Mouse (Mus musculus) cerebellum, adult 8-10 months (tissue): ENCODE results near the gene Epha4.

Experiments
- DNase-seq: peaks from one replicate; pipeline ENCODE4 v3.0.0; 2022

Gene Epha4

GRCm38 (mm10) chr1:77512059-77512407 lies 2.9 kb downstream of the Epha4 start:
- no peak for DNase-seq

GRCm38 (mm10) chr1:77511372-77512058 lies 3.4 kb downstream of the Epha4 start:
- DNase-seq: no peak

GRCm38 (mm10) chr1:77510623-77511022 lies 4.3 kb downstream of the Epha4 start:
- no peak for DNase-seq

GRCm38 (mm10) chr1:77506856-77507200 lies 8.1 kb downstream of the Epha4 start:
- DNase-seq: no peak

- no peak for DNase-seq
These were observed 8.6 kb downstream of the Epha4 start for GRCm38 (mm10) chr1:77506038-77506855.

- DNase-seq: no peak
These were observed 9.6 kb downstream of the Epha4 start for GRCm38 (mm10) chr1:77505263-77505662.

- DNase-seq: no peak
These were observed 10.1 kb downstream of the Epha4 start for GRCm38 (mm10) chr1:77504813-77505212.

GRCm38 (mm10) chr1:77503711-77504181 lies 11.1 kb downstream of the Epha4 start:
- DNase-seq: no peak

GRCm38 (mm10) chr1:77502554-77503119 lies 12.3 kb downstream of the Epha4 start:
- no peak for DNase-seq

- no peak for DNase-seq
These were observed 13.4 kb downstream of the Epha4 start for GRCm38 (mm10) chr1:77501363-77501933.

- DNase-seq: no peak
These were observed 17.4 kb downstream of the Epha4 start for GRCm38 (mm10) chr1:77497506-77497905.

GRCm38 (mm10) chr1:77496468-77497181 lies 18.3 kb downstream of the Epha4 start:
- no peak for DNase-seq

- no peak for DNase-seq
These were observed 19.1 kb downstream of the Epha4 start for GRCm38 (mm10) chr1:77495790-77496158.

GRCm38 (mm10) chr1:77495030-77495789 lies 19.7 kb downstream of the Epha4 start:
- no peak for DNase-seq

- no peak for DNase-seq
These were observed 20.9 kb downstream of the Epha4 start for GRCm38 (mm10) chr1:77493841-77494635.

- no peak for DNase-seq
These were observed 24.7 kb downstream of the Epha4 start for GRCm38 (mm10) chr1:77490166-77490565.

GRCm38 (mm10) chr1:77489387-77489786 lies 25.5 kb downstream of the Epha4 start:
- DNase-seq: no peak

GRCm38 (mm10) chr1:77487856-77488462 lies 26.9 kb downstream of the Epha4 start:
- DNase-seq: no peak

- DNase-seq: no peak
These were observed 29.9 kb downstream of the Epha4 start for GRCm38 (mm10) chr1:77484766-77485596.

GRCm38 (mm10) chr1:77475808-77476413 lies 39.0 kb downstream of the Epha4 start:
- DNase-seq: no peak
